Mouse (Mus musculus): ENCODE measurements around the gene Mrps33. TPM values are rescaled to one million over a fixed set of nuclear protein-coding genes. Genes with fewer than 3 reads are reported as not detected.

The Mrps33 gene
- polyA plus RNA-seq, 1 experiment from 2014 or later, result 225 TPM

Other genes with a start within 250 kb of the Mrps33 start
- gene Adck2, start 237.1 kb downstream of the Mrps33 start, polyA plus RNA-seq (2014; fragmentation: Nextera tagmentation; extraction: Ambion mirVana), result 37.5 and 38.0 TPM in 2 replicates
- gene Gm42420, start 225.2 kb downstream of the Mrps33 start, polyA plus RNA-seq (2014; fragmentation: Nextera tagmentation; extraction: Ambion mirVana), result 1.9 TPM in 1 of 2 replicates, not detected in the other
- gene Ndufb2, start 218.4 kb downstream of the Mrps33 start, polyA plus RNA-seq (2014; fragmentation: Nextera tagmentation; extraction: Ambion mirVana), result 525 and 566 TPM in 2 replicates
- gene Braf, start 85.5 kb downstream of the Mrps33 start, polyA plus RNA-seq (2014; fragmentation: Nextera tagmentation; extraction: Ambion mirVana), result 28.0 and 28.3 TPM in 2 replicates
- gene Tmem178b, start 62.3 kb upstream of the Mrps33 start, polyA plus RNA-seq (2014; fragmentation: Nextera tagmentation; extraction: Ambion mirVana), result 40.8 and 43.8 TPM in 2 replicates